Mouse (Mus musculus): ENCODE data around the gene Erp29.

Gene Erp29

GRCm38 (mm10) chr5:121448450-121448849 is 3.9 kb downstream of the Erp29 start:
- DNase-seq = peak in 1 of 2 experiments; percentile 39

- no peak for DNase-seq
These were observed 7.4 kb downstream of the Erp29 start for GRCm38 (mm10) chr5:121444870-121445269.

GRCm38 (mm10) chr5:121443548-121443947 is 8.8 kb downstream of the Erp29 start:
- peak; percentile 71 to 83 for DNase-seq

- no peak for DNase-seq
These were observed 13.6 kb downstream of the Erp29 start for GRCm38 (mm10) chr5:121438756-121439155.

GRCm38 (mm10) chr5:121438131-121438530 is 14.2 kb downstream of the Erp29 start:
- peak in 1 of 2 experiments; percentile 58 for DNase-seq

GRCm38 (mm10) chr5:121428954-121429353 is 23.4 kb downstream of the Erp29 start:
- DNase-seq = no peak

GRCm38 (mm10) chr5:121423297-121423696 is 29.0 kb downstream of the Erp29 start:
- DNase-seq = peak; percentile 82 to 89

GRCm38 (mm10) chr5:121422787-121423186 is 29.5 kb downstream of the Erp29 start:
- no peak for DNase-seq

GRCm38 (mm10) chr5:121420721-121421120 is 31.6 kb downstream of the Erp29 start:
- DNase-seq = no peak

- no peak for DNase-seq
These were observed 41.3 kb downstream of the Erp29 start for GRCm38 (mm10) chr5:121410975-121411374.

- peak; percentile 44 to 71 for DNase-seq
These were observed 44.5 kb downstream of the Erp29 start for GRCm38 (mm10) chr5:121407856-121408255.

- DNase-seq = no peak
These were observed 51.5 kb downstream of the Erp29 start for GRCm38 (mm10) chr5:121400849-121401248.

- DNase-seq = no peak
These were observed 52.2 kb downstream of the Erp29 start for GRCm38 (mm10) chr5:121400064-121400463.

- DNase-seq = no peak
These were observed 52.8 kb downstream of the Erp29 start for GRCm38 (mm10) chr5:121399540-121399939.

- no peak for DNase-seq
These were observed 53.3 kb downstream of the Erp29 start for GRCm38 (mm10) chr5:121398965-121399462.

- DNase-seq = no peak
These were observed 54.0 kb downstream of the Erp29 start for GRCm38 (mm10) chr5:121398146-121398964.

GRCm38 (mm10) chr5:121397187-121398145 is 54.8 kb downstream of the Erp29 start, which contains the start of gene Naa25:
Gene Naa25 (plus strand): TSS chr5:121397936.
- peak; percentile 97 for DNase-seq

- no peak for DNase-seq
These were observed 56.7 kb downstream of the Erp29 start for GRCm38 (mm10) chr5:121395621-121396020.

GRCm38 (mm10) chr5:121393402-121393801 is 58.9 kb downstream of the Erp29 start:
- no peak for DNase-seq

GRCm38 (mm10) chr5:121392667-121393380 is 59.5 kb downstream of the Erp29 start:
- DNase-seq = peak; percentile 59 to 68

- no peak for DNase-seq
These were observed 62.6 kb downstream of the Erp29 start for GRCm38 (mm10) chr5:121389691-121390090.

- DNase-seq = no peak
These were observed 63.2 kb downstream of the Erp29 start for GRCm38 (mm10) chr5:121389106-121389505.

All from kidney, postnatal 25 days (tissue).